Mouse (Mus musculus) CD4-positive, CD25-positive, alpha-beta regulatory T cell, adult 2 months (primary cell): Measurements from ENCODE around the gene Myo5a.

Experiments used
- DNase-seq: peaks from one replicate; pipeline ENCODE4 v3.0.0-alpha.2; 2012; ENCODE audit warnings: low read depth, low spot score

The Myo5a gene

DNA sequence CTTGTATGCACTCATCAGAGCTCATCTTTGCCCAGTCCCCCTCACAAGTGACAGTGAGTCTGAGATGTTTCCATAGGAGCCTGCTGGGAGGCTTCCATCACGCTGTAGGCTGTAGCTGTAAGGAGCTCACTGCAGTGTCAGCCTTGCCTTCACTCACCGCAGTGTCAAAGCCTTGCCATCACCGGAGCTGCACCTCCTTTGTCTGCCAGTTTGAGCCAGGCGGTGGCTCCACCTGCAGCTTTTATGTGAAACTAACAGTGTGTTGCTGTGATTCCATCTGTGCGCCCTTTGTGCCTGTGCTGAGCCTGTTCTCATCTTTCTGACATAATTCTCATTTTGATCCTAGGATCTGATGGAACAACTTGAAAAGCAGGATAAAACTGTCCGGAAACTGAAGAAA lies 126.5 kb downstream of the Myo5a start:
- DNase-seq, result peak; percentile 16

DNA sequence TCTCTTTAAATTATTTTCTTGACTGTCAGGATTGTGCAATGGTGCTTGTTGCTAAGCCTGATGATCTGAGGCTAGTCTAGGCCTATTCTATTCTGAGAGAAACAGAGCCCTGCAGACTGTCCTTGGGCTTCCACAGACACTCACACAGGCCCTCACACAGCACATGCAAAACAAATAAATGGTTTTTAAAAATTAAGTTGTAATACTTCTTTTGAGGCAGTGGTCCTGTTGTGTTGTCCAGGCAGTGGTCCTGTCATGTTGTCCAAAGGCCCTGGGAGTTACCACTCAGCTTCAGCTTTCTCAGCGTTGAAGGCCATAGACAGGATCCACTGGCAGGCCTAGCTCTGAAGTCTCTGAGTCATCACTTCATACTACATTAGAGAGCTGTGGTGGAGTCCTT lies 130.7 kb downstream of the Myo5a start:
- DNase-seq, result no peak

DNA sequence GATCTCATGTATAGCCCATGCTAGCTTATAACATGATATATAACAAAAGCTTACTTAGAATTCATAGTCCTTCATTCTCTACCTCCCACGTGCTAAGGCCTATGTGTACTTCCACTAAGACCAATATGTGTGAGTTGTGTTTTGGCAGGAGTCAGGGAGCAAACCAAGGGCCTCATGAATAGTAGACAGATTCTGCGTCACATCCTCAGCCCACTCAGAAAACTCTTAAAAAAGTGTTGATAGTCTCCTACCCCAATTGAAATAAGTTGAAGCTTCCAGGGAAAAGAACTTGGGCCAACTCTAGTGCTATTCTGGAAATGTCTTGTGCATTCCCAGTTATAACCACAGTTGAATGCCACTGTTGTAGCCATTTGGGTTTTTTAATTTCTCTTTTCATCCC lies 131.2 kb downstream of the Myo5a start:
- no peak for DNase-seq

DNA sequence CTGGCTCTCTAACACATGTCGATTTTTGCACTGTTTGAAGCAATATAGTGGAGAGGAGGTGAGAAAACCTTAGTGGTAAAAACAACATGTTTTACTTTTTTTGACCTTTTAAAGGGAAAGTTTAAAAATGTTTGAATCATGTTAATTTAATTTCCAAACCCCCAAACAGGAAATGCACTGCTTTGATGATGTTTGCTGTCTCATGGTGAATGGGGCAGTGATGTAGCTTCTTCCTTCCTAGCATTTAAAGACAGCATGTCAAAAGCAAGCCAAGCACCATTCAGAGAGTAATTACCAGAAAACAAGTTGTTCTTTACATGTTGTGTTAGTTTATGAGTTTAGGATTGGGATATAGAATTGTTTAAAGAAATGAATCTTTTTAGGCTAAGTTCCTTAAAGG lies 138.4 kb downstream of the Myo5a start:
- peak; percentile 6 for DNase-seq

DNA sequence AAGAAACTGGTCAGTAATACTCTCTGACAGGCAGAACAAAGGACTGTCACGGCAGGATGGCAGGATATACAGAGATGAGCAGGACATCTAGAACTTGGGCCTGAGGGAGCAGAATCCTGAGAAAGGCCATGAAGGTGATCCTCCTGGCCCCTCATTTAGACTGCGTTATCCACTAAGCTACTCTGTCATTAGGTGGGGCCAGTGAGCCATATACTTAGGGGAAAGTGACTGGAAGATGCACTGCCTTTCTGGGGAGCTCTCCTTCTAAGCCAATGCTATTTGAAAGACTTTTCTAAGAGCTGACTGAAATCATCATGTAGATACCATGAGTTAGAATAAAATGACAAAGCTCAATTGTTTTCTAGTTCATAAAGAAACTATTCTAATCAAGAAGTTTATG lies 139.5 kb downstream of the Myo5a start:
- peak; percentile 11 for DNase-seq

DNA sequence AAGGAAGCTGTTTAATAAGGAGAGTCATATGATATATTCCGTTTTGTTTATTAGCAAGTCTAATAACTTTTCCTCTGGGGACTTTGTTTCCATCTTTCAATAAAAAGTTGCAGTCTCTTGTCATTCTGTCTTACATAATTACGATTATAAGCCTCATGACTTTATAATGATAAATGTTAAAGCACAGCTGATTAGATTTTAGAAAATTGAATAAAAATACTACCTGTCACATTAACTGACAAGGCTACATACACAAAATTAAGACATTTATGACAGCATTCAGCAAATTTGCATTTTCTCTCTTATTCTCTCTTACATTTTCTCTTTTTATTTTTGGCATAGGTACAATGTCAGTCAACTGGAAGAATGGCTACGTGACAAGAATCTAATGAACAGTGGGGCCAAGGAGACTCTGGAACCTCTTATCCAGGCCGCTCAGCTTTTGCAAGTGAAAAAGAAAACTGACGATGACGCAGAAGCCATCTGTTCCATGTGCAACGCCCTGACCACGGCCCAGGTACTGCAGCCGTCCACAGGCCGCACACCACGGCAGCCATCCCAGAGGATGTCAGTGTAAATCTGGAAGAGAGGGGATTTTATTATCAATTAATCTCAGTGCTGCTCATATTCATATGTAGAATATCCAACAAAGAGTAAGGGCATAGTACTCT lies 144.1 kb downstream of the Myo5a start:
- no peak for DNase-seq

DNA sequence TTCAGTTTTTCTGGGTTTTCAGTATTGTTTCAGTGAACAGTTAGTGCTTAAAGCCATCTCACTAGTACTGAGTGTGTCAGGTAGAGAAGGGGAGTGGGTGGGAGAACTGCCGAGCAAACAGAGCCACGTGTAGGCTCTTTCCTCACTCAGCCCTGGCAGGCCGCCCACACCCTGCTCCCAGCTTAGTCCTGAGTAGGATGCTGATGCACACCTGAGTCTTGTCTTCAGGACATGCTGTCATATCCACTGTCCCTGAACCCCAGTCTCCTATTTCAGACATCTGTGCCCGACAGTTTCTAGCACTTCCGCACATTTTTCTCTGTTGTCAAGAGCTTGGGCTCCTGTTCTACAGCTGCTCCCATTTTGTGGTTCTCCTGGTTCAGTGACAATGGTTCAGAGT lies 149.1 kb downstream of the Myo5a start:
- no peak for DNase-seq

DNA sequence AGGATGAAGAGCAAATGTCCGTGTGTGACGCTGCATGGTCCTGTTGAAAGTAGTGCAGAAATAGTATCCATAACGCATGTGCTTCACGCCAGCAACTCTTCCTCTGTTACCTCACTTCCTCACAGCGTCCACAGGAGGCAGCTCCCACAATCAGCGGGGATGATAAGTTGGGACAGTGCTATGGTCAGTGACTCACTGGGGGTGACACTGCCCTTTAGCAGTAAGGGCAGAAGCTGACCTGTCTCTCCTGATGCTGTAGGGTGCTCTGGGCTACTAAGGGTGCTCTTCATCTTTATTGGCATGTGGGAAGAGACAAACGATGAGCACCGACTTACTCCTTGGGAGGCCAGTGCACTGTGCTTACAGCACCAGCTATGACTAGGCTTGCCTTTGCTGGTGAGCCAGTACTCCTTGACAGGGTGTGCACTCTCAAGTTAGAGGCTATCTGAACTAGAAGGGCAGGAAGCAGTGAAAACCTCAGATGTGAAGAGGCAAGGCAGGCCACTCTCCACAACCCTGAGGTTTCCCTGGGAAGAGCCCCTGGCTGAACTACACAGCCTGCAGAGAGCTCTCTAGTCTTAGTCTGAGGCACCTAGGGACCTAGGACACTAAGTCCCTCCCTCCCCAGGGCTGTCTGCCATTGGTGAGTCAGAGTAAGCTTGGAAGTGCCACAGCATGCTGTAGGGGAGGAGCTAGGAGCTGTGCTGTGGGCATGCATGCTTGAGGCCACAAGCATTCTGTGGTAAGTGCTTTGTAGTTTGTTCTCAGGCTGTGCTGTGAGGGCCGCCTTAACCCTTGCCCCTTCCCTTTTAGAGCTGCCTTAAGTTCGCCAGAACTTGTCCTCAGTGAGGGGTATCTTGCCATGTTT lies 150.8 kb downstream of the Myo5a start:
- peak; percentile 4 for DNase-seq

DNA sequence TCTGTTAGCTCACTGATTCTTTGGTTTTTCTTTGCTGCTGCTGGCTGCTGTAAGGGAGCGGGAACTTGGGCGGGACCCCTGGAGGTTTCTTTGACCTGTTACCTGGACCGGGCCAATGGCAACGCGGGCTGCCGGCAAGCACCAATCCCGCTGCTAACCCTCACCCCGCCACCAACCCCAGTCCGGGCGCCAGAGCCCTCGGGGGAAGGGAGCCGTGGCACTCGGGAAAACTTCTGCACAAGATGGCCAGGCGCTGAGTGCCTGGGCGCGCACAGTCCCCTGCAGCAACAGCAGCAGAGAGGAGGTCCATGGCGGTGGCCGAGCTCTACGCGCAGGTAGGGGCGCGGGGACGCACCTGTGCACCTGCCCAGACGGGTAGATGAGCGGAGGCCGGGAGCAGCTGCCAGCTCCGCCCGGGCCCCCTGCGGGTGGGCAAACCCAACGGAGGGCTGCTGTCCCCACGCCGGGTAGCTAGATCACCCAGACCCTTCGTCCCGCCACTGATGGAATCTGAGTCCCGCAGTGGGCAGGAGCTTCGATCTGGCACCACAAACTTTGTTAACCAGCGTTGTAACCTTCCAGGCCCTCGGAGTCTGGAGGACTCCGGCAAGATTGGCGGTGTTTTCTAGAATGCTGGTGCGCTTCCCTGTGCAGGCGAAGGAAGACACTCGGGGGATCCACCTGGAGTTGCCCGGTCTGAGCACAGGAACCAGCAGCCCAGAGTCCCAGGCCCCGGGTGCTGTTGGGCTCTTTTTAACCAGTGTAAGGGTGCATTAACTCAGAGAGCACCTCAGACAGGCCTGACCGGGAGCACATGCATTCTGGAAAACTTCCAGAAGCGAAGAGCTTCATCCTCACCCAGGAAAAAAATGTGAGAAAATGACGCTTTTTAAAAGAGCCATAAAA lies 161.3 kb downstream of the Myo5a start, which contains the start of gene Myo5c:
Gene Myo5c (plus strand): TSS at position 180 of the 906 bp plus-strand sequence.
- no peak for DNase-seq

DNA sequence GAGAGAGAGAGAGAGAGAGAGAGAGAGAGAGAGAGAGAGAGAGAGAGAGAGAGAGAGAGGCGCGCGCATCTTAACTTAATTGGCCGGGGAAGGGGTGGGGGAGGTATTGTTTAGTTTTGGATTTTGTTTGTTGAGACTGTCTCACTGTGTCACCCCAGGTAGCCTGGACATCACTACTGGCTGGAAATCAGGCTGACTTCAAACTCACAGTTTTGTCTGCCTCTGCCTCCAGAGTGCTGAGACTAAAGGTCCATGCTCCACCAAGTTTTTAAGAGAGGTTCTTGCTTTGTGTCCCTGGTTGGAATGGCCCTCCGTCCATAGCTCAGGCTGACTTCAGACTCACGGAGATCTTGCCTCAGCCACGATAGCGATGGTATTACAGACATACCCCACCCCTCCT lies 162.0 kb downstream of the Myo5a start:
- DNase-seq, result no peak

DNA sequence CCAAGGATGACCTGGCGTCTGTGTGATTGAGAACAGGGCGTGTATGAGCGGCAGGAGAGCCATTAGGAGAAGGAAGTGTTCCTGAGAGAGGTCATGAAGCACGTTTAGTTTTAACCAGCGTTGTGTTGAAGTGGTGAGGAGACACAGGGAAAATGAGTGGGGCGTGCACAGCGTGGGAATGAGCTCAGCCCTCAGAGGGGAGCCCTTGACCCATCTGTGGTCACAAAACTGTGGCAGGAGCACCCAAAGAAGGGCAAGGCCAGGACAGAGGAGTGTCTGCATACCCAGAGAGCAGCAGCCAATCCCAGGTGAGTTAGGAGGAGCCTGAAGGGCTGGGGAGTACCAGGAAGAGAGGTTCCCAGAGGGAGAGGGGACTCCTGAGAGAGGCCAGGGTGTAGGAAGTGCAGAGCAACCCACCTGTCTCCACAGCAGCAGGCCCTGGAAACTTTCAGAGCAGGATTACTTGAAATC lies 163.5 kb downstream of the Myo5a start:
- DNase-seq, result no peak

DNA sequence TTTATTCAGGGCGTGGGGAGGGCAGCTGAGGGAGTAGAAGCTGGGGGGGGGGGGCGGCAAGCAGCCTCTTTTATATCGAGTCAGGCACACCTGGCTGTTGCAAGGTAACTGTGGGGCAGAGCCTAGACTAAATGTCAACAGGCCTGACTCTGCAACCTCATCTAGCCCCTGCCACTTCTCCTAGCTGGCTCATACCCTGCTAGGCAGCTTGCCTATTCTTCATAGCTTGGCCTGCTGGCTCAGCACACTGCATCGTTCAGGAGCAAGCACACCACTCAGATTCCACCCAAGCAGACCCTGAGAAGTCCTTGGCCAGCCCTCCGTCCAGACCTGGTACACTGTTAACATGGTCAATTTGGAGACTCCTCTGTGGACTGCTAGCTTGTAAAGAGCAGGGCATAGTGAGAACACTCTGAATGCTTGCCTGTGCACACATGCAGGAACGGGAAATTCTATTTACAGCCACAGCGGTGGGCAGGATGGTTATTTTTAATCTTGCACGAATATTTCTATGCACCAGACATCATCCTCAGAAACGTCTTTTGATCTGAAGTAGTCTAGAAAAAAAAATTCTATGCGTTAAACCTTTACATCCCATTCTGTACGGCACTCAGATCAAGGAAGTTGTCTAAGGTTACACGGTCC lies 164.3 kb downstream of the Myo5a start:
- DNase-seq, result no peak

DNA sequence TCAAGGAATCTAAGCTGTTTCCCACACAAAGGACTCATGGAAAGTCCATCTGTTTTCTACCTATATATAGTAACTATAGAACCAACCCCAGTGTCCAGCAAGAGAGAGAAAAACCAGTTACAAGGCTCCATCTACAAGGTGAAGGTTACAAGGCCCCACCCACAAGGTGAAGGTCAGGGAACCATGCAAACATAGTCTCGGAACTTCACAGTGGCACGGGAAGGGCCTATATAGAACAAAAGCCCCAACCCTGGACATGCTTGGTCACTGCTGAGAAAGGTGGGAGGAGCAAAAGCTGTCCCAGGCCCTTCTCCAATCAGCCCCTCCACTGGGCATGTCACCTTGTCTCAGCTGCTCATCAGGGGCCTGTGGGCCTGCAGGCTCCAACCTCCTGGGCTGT lies 164.9 kb downstream of the Myo5a start:
- DNase-seq, result no peak

DNA sequence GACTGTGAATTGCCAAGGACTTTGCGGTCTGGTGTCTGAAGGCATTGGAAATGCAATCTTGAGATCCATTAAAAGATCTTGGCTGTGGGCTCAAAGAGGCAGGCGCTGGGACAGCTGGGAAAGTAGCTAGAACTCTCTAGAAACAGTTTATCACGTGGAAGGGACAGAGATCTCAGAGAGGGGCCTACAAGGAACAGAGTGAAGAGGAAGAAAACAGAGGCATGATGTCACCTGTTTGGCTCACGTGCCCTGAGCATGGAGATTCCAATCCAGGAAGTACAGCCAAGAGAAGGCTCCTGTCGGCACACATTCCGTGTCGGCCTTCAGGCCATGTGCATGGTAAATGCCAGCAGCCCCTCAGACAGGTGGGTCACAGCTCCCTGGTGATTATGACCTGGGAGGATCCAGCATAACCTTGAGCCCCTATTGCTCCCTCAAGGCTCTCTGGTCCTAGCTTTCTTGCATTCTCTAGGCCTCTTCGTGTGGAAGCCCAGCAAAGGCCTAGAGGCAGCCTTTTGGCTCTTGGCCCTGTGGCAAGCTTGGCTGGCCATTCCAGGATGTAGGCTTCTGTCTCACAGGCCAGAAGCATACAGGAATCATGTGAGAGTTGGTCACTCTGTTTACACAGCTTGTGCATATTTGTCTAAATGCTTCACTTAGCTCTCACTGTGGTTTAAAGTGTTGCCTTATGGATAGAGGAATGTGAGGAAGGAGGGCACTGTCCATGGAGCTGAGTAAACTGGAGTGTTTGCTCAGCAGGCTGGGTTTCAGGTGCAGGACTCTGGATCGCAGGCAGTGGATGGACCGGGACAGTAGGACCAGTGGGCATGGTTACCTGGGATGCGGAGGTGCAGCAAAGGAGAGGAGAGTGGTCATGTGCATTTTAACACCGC lies 165.8 kb downstream of the Myo5a start:
- no peak for DNase-seq

DNA sequence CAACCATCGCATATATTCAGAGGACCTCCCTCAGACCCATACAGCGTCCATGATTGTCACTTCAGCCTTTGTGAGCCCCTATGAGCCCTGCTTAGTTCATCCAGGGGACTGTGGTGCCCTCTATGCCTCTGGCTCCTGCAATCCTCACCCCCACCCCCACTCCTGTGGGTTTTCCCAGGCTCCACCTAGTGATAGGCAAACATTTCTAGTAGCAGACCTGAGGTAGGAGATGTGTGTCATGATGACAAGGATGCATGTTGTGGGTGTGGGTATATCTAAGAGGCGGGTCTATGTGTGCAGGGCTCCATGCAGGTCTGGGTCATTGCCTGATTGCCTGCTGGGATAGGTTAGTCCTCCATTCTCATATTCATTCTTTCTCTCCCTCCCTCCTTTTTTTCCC lies 167.4 kb downstream of the Myo5a start:
- DNase-seq, result no peak

DNA sequence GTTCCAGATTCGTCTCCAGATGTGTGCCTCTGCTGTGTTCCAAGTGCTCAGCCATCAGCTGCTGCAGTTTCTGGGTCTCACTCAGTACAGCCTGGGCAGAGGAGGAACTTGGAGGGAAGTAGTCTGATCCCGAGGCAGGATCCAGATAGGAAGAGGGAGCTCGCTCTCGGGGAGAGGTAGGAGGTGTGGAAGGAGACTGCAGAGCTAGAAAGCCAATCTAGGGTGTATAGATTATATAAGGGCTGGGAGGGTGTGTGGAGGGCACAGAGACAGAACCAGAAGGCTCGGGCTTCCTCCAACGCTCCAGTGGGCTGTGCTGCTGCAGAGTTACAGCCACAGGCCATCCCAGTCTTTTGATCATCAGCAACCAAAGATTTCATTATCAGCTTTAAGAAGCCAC lies 172.2 kb downstream of the Myo5a start:
- DNase-seq, result no peak

DNA sequence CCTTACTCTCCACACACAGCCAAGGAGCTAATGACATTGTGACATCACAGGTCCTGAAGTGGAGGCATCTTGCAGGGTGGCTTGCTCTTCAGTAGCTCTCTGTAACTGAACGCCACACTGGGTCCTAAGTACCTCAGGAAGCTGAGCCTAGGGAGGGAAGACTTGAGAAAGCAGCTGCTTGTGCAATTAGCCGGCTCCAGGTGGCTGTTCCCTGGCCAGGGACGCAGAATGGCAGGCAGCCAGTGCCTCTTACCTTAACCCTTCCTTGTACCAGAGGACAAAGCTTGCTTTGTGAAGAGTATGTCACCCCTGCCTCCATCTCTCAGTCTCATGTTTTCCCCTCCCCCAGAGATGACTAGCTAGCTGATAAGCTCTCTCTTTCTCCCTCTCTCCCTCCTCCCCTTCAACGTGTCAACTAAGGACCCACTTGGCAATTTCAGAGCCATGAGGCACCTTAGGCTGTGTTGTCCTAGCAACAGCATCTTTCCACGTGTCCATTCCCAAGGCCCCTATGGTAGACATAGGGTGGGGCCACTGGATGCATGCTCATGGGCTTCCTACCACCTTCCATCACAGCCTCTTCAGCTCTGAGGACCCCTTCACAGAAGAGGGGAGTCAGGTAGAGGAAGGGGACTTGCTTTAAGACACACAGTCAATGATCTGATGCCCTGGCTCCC lies 173.1 kb downstream of the Myo5a start:
- DNase-seq, result no peak

DNA sequence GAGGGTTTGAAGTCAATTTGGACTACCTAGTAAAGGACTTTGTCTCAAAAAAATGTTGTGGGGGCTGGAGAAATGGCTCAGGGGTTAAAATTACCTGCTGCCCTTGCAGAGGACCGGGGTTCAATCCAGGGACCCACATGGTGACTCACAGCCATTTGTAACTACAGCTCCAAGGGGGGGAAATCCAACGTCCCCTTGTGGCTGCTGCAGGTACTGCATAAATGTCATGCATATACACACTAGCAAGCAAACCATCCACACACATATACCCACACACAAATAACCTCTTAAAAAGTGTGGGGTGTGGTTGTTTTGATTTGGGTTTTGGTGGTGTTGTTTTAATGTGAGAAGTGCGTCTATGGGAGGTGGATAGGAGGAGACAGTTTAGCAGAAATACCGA lies 173.7 kb downstream of the Myo5a start:
- DNase-seq, result peak; percentile 25

DNA sequence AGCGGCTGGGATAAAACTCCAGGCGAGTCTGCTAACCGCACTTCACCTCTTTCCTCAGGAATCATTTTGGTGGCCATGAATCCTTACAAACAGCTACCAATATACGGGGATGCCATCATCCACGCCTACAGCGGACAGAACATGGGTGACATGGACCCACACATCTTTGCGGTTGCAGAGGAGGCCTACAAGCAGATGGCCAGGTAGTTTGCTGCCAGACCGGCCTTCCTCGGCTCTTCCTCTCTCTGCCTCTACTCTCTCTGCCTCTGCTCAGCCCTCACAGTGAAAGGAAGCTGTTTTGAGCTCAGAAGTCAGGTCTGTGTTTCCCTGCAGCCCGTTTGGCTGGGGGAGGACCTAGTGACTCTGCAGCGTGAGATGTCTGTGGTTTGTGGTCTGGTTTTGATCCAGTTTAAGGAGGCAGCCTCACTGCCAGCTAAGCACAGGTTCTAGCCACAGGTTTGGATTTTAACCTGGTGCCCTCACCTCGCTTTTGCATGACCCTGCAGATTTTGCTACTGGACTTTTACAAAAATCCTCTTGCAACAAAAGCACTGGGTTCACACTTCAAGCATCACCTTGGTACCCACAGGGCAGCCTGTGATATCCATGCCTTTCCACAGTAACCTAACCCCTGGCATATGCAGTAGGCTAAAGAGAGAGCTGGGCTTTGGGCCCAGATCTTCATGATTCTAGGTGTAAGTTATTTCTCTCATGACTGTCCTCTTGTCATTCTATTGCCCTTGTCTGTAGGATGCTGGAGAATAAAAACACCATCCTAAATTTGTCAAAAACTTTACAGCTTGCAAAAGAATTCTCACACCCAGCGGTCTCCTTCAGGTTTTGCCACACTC lies 175.5 kb downstream of the Myo5a start:
- DNase-seq, result peak; percentile 51
